Mouse (Mus musculus): ENCODE data around the gene Rps28. TPM values are rescaled to one million over a fixed set of nuclear protein-coding genes. Genes with fewer than 3 reads are reported as not detected.
"Not testable (repeated sequence)": the region's sequence is repeated elsewhere in the genome, so short reads cannot be mapped to it uniquely, and the experiment has no call there.

The Rps28 gene
- polyA plus RNA-seq (2012; rRNA removed), result 1,557 and 1,878 TPM in 2 replicates

GRCm38 (mm10) chr17:33824084-33824996 is at the start of gene Rps28, which contains the start of gene Ndufa7:
Rps28 (minus strand) TSS chr17:33824562.
Ndufa7 (plus strand) TSS chr17:33824572.
- DNase-seq (ENCODE audit: low spot score), result peak; percentile 96

GRCm38 (mm10) chr17:33873537-33873936 is 49.2 kb upstream of the Rps28 start, which contains the start of gene Gm7029:
Gm7029 (plus strand) TSS chr17:33873837.
- DNase-seq (ENCODE audit: low spot score), result not testable (repeated sequence)

GRCm38 (mm10) chr17:33865330-33866030 is 41.1 kb upstream of the Rps28 start:
- DNase-seq (ENCODE audit: low spot score), result no peak

GRCm38 (mm10) chr17:33857816-33858215 is 33.5 kb upstream of the Rps28 start:
- no peak for DNase-seq (ENCODE audit: low spot score)

GRCm38 (mm10) chr17:33851331-33851730 is 27.0 kb upstream of the Rps28 start:
- no peak for DNase-seq (ENCODE audit: low spot score)

GRCm38 (mm10) chr17:33848139-33848538 is 23.8 kb upstream of the Rps28 start:
- DNase-seq (ENCODE audit: low spot score), result no peak

GRCm38 (mm10) chr17:33844196-33844595 is 19.8 kb upstream of the Rps28 start:
- no peak for DNase-seq (ENCODE audit: low spot score)

GRCm38 (mm10) chr17:33842966-33843795 is 18.8 kb upstream of the Rps28 start, which contains the start of gene Cd320:
Cd320 (plus strand) TSS chr17:33843091.
- peak; percentile 89 for DNase-seq (ENCODE audit: low spot score)

- DNase-seq (ENCODE audit: low spot score), result no peak
Observed at GRCm38 (mm10) chr17:33829561-33829960, 5.2 kb upstream of the Rps28 start.

GRCm38 (mm10) chr17:33828892-33829291 is 4.5 kb upstream of the Rps28 start:
- no peak for DNase-seq (ENCODE audit: low spot score)

- DNase-seq (ENCODE audit: low spot score), result no peak
Observed at GRCm38 (mm10) chr17:33826850-33827249, 2.5 kb upstream of the Rps28 start.

- DNase-seq (ENCODE audit: low spot score), result no peak
Observed at GRCm38 (mm10) chr17:33825462-33825861, 1.1 kb upstream of the Rps28 start.

GRCm38 (mm10) chr17:33824997-33825330 is 602 bp upstream of the Rps28 start:
- not testable (repeated sequence) for DNase-seq (ENCODE audit: low spot score)

GRCm38 (mm10) chr17:33823171-33823570 is 1.2 kb downstream of the Rps28 start:
- DNase-seq (ENCODE audit: low spot score), result not testable (repeated sequence)

- DNase-seq (ENCODE audit: low spot score), result no peak
Observed at GRCm38 (mm10) chr17:33822436-33822959, 1.9 kb downstream of the Rps28 start.

- DNase-seq (ENCODE audit: low spot score), result no peak
Observed at GRCm38 (mm10) chr17:33817969-33818643, 6.3 kb downstream of the Rps28 start.

- DNase-seq (ENCODE audit: low spot score), result peak; percentile 78
Observed at GRCm38 (mm10) chr17:33817184-33817968, 7.0 kb downstream of the Rps28 start.

GRCm38 (mm10) chr17:33816612-33817011 is 7.8 kb downstream of the Rps28 start:
- DNase-seq (ENCODE audit: low spot score), result no peak

- DNase-seq (ENCODE audit: low spot score), result no peak
Observed at GRCm38 (mm10) chr17:33815399-33815798, 9.0 kb downstream of the Rps28 start.

- no peak for DNase-seq (ENCODE audit: low spot score)
Observed at GRCm38 (mm10) chr17:33812990-33813389, 11.4 kb downstream of the Rps28 start.

Measured in urinary bladder, adult 2 months (tissue).